Mouse (Mus musculus): Measurements from ENCODE around the gene Acta2.

GRCm38 (mm10) chr19:34209930-34210581 lies 45.3 kb downstream of the Acta2 start:
- TF ChIP-seq POLR2A (IDR thresholded peaks at IDR 0.05; ENCODE audit: low read depth, low read length): no peak
- no peak for TF ChIP-seq CTCF (IDR thresholded peaks at IDR 0.05; ENCODE audit: extremely low read depth, insufficient read length, insufficient replicate concordance, low read depth, low read length)
